Mouse (Mus musculus): ENCODE data around the gene Celf1. TPM values are rescaled to one million over a fixed set of nuclear protein-coding genes. Genes with fewer than 3 reads are reported as not detected.
A peak's percentile ranks its signal among the peaks of the same experiment; 100 is the strongest.

The Celf1 gene
- polyA plus RNA-seq, 1 experiment: 127 TPM

GRCm38 (mm10) chr2:91058435-91058834 is 118.3 kb downstream of the Celf1 start:
- DNase-seq (ENCODE audit: extremely low spot score in 1 of 2, low spot score in 1 of 2): no peak

- DNase-seq (ENCODE audit: extremely low spot score in 1 of 2, low spot score in 1 of 2): no peak
Measured at GRCm38 (mm10) chr2:91059376-91059775, 119.2 kb downstream of the Celf1 start.

- peak; percentile 72 to 84 for DNase-seq (ENCODE audit: extremely low spot score in 1 of 2, low spot score in 1 of 2)
Measured at GRCm38 (mm10) chr2:91060544-91061355, 120.6 kb downstream of the Celf1 start.

- no peak for DNase-seq (ENCODE audit: extremely low spot score in 1 of 2, low spot score in 1 of 2)
Measured at GRCm38 (mm10) chr2:91061849-91062481, 121.8 kb downstream of the Celf1 start.

- DNase-seq (ENCODE audit: extremely low spot score in 1 of 2, low spot score in 1 of 2): no peak
Measured at GRCm38 (mm10) chr2:91062779-91063606, 122.8 kb downstream of the Celf1 start.

GRCm38 (mm10) chr2:91064211-91064610 is 124.0 kb downstream of the Celf1 start:
- no peak for DNase-seq (ENCODE audit: extremely low spot score in 1 of 2, low spot score in 1 of 2)

- peak in 1 of 2 experiments; percentile 63 for DNase-seq (ENCODE audit: extremely low spot score in 1 of 2, low spot score in 1 of 2)
Measured at GRCm38 (mm10) chr2:91065544-91065943, 125.4 kb downstream of the Celf1 start.

- no peak for DNase-seq (ENCODE audit: extremely low spot score in 1 of 2, low spot score in 1 of 2)
Measured at GRCm38 (mm10) chr2:91066455-91066854, 126.3 kb downstream of the Celf1 start.

- DNase-seq (ENCODE audit: extremely low spot score in 1 of 2, low spot score in 1 of 2): no peak
Measured at GRCm38 (mm10) chr2:91068162-91068871, 128.1 kb downstream of the Celf1 start.

- no peak for DNase-seq (ENCODE audit: extremely low spot score in 1 of 2, low spot score in 1 of 2)
Measured at GRCm38 (mm10) chr2:91068872-91069165, 128.6 kb downstream of the Celf1 start.

Other genes starting within 250 kb of the Celf1 start
- 80.5 and 87.2 TPM in 2 replicates for gene Fnbp4, start 195.0 kb upstream of the Celf1 start, polyA plus RNA-seq (2012; rRNA removed)
- gene Agbl2, start 157.7 kb upstream of the Celf1 start, polyA plus RNA-seq (2012; rRNA removed): 1.8 and 2.6 TPM in 2 replicates
- gene Mtch2, start 93.2 kb upstream of the Celf1 start, polyA plus RNA-seq (2012; rRNA removed): 137 and 149 TPM in 2 replicates
- gene C1qtnf4, start 54.5 kb upstream of the Celf1 start, polyA plus RNA-seq (2012; rRNA removed): 443 and 446 TPM in 2 replicates
- gene Kbtbd4, start 35.6 kb upstream of the Celf1 start, polyA plus RNA-seq (2012; rRNA removed): 24.5 and 28.2 TPM in 2 replicates
- 216 and 222 TPM in 2 replicates for gene Ndufs3, start 35.6 kb upstream of the Celf1 start, polyA plus RNA-seq (2012; rRNA removed)
- gene Rapsn, start 95.2 kb downstream of the Celf1 start, polyA plus RNA-seq (2012; rRNA removed): 1.1 and 1.7 TPM in 2 replicates
- 183 and 195 TPM in 2 replicates for gene Psmc3, start 113.6 kb downstream of the Celf1 start, polyA plus RNA-seq (2012; rRNA removed)
- gene Slc39a13, start 130.0 kb downstream of the Celf1 start, polyA plus RNA-seq (2012; rRNA removed): 53.8 and 54.3 TPM in 2 replicates
- gene Spi1, start 142.0 kb downstream of the Celf1 start, polyA plus RNA-seq (2012; rRNA removed): 9.7 and 12.0 TPM in 2 replicates
- 0.30 and 0.61 TPM in 2 replicates for gene Mybpc3, start 177.8 kb downstream of the Celf1 start, polyA plus RNA-seq (2012; rRNA removed)
- gene Madd, start 243.5 kb downstream of the Celf1 start, polyA plus RNA-seq (2012; rRNA removed): 142 and 155 TPM in 2 replicates

Measured in frontal cortex, adult 2 months (tissue).